Mouse (Mus musculus) kidney, embryonic 16.5 days (tissue): ENCODE measurements around the gene Rela. TPM values are rescaled to one million over a fixed set of nuclear protein-coding genes. Genes with fewer than 3 reads are reported as not detected.
"Not testable (repeated sequence)": the region's sequence is repeated elsewhere in the genome, so short reads cannot be mapped to it uniquely, and the experiment has no call there.

Experiments used
- ATAC-seq: fragments of 200-750 bp; cut with Nextera tagmentation; 2 replicates; pipeline ENCODE4 v1.8.0; 2017; ENCODE audit warnings: moderate TSS enrichment; ENCODE audit not compliant: low FRiP score, low TSS enrichment
- H3K27ac ChIP-seq: fragments of 300-500 bp; sonication (generic); 2 replicates; pipeline ENCODE4 v1.5.1; 2014; ENCODE audit warnings: low read length
- H3K27me3 ChIP-seq: fragments of 300-500 bp; sonication (generic); 2 replicates; pipeline ENCODE4 v1.6.1; 2014; ENCODE audit warnings: low read length, control low read depth, mixed read lengths; ENCODE audit not compliant: insufficient read depth
- H3K36me3 ChIP-seq: fragments of 300-500 bp; sonication (generic); 2 replicates; pipeline ENCODE4 v1.6.1; 2014; ENCODE audit warnings: low read length, control low read depth, mixed read lengths; ENCODE audit not compliant: insufficient read depth
- H3K4me1 ChIP-seq: fragments of 300-500 bp; sonication (generic); 2 replicates; pipeline ENCODE4 v1.6.1; 2014; ENCODE audit warnings: low read length, control low read depth, mixed read lengths; ENCODE audit not compliant: insufficient read depth
- H3K4me2 ChIP-seq: fragments of 300-500 bp; sonication (generic); replicated peaks from 2 replicates; pipeline ENCODE4 v1.6.1; 2014; ENCODE audit warnings: low read depth, low read length
- H3K4me3 ChIP-seq: fragments of 300-500 bp; sonication (generic); 2 replicates; pipeline ENCODE4 v1.5.1; 2014; ENCODE audit warnings: mild to moderate bottlenecking, low read length
- H3K9ac ChIP-seq: fragments of 300-500 bp; sonication (generic); replicated peaks from 2 replicates; pipeline ENCODE4 v1.6.1; 2014; ENCODE audit warnings: low read length
- H3K9me3 ChIP-seq: fragments of 300-500 bp; sonication (generic); 2 replicates; pipeline ENCODE4 v1.6.1; 2016; ENCODE audit warnings: low read length, control low read depth
- WGBS: fragments of 180-500 bp; shearing (Covaris S2); extraction: QIAGEN DNeasy Blood & Tissue Kit; methylation state at CpG from one replicate; pipeline ENCODE4 v1.1.7; 2014; 5-methylcytosine and 5-hydroxymethylcytosine counted together
- polyA plus RNA-seq: library from polyadenylated mRNA; unstranded; fragments of >200 nt; fragmentation: Nextera tagmentation; extraction: Ambion mirVana; gene quantifications from 2 replicates; pipeline ENCODE4 v1.2.1, GENCODE M21; 2015

The Rela gene
- polyA plus RNA-seq, 1 experiment from 2014 or later = 56.9 TPM

DNA sequence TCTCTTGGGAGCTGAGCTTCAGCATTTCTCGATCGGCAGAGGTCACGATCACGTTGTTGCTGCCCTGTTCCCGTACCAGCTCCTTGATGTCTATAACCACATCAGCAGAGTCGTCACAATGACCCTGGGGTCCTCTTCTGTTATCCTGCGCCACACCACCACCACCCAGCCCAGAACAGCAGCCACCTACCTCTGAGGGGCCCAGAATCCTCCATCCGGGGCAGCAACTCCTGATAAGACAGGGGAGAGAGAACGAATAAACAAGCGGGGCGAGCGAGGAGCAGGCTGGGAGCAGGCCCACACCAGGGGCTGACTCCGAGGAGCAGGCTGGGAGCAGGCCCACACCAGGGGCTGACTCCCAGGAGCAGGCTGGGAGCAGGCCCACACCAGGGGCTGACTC, 49.2 kb downstream of the Rela start:
- Histone ChIP-seq H3K9ac (no peak overlapping the region), H3K4me1 (peaks cover 24% of the 10 kb centered on the region), H3K36me3 (peaks cover 46% of the 10 kb centered on the region), H3K4me2 (no peak overlapping the region), H3K4me3 (no peak overlapping the region), H3K9me3 (no peaks in the 10 kb centered on the region), H3K27ac (no peak overlapping the region), H3K27me3 (no peaks in the 10 kb centered on the region)
- no peak for ATAC-seq
- WGBS = 92% methylated on average over 13 of the region's 13 CpGs

DNA sequence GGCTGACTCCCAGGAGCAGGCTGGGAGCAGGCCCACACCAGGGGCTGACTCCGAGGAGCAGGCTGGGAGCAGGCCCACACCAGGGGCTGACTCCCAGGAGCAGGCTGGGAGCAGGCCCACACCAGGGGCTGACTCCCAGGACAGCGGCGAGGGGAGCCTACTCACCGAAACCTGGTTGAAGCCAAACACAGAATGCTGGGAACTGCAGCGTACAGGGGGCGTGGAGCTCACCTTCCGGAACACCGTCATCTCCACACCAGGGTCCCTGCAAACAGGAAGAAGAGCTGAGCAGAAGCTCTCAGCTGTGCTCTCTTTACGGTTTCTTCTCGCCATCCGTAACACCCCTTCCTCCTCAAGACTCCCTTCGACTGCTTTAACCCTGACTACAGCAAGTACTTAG, 49.7 kb downstream of the Rela start:
- not testable (repeated sequence) for H3K4me2 ChIP-seq, H3K9me3 ChIP-seq, H3K4me3 ChIP-seq, H3K27me3 ChIP-seq, ATAC-seq, H3K27ac ChIP-seq
- Histone ChIP-seq H3K36me3 (peaks cover 48% of the 10 kb centered on the region), H3K4me1 (peaks cover 29% of the 10 kb centered on the region), H3K9ac (0 out of 2 replicates have a peak overlapping the region, but pooled peaks have one; percentile 86)
- WGBS = 86% methylated on average over 12 of the region's 12 CpGs

DNA sequence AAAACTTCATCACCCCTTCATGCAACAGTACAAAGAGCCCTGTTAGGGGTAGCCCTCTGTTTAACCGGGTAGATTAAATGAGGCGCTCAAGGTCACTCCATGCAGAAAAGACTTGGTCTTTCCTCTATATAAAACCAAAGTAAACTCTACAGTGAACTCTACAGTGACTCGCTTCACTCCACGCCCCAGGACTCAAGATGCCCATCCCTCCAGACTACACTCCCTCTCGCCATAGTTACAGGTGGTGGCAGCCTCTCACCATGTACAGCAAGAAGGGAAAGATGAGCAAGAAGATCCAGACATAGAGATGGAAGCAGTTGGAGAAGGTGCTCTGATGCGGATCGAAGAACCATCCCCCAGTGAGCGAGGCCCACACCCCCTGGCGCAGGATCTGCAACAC, 50.5 kb downstream of the Rela start:
- Histone ChIP-seq H3K4me2 (peak overlapping the region; percentile 98), H3K4me1 (peaks cover 37% of the 10 kb centered on the region), H3K27me3 (no peaks in the 10 kb centered on the region), H3K36me3 (peaks cover 42% of the 10 kb centered on the region), H3K9me3 (no peaks in the 10 kb centered on the region), H3K4me3 (peak overlapping the region; percentile 89), H3K27ac (peak overlapping the region; percentile 98), H3K9ac (peak overlapping the region; percentile 86)
- WGBS = 12% methylated on average over 9 of the region's 9 CpGs
- ATAC-seq = no peak

DNA sequence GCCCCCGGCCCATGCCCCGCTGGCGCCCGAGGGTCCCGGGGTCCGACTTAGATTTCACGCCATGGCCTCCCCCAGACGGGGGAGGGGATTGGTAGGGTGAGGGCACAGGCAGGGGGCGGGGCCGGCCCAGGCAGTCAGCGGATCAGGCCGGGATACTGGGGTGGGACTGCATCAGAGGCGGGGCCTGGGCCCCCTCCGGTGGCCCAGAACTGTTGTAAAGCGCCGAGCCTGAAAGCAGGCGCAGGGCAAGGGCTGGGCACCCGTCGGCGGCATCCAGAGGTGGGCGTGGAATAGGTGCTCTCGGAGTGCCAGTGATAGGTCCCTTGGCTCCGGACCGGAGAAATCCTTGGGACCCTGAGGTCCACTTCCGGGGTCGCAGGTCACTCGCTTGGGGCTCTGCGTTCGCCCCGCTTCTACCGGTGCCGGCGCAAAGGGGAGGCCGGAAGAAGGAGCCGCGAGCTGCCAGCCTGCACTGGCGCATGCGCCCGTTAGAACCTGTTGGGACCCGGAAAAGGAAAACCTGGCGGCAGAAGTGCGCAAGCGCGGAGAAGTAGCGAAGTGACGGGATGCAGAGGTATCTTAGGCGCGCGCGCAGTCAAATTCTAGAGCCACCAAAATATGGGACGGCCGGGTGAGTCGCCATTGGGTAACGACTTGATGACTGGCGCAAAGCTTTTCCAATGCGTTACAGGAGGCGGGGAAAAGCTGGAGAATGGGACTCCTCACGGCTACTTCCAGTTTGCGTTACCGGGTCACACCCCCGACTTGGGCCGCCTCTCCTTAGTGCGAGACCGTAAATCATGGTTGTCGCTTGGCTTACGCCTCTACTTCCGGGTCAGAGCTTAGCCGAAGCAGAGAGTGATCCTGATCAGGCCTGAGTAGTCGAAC, 51.2 kb downstream of the Rela start, which contains the start of the genes Map3k11 and Pcnx3:
Map3k11 (plus strand) TSS at position 543 of the 888 bp plus-strand sequence.
Pcnx3 (minus strand) TSS at position 709 of the 888 bp plus-strand sequence.
- peak within 1 kb of the TSS; percentile 98 for H3K27ac ChIP-seq
- H3K4me1 ChIP-seq = peaks cover 44% of the 10 kb centered on the region
- H3K9me3 ChIP-seq = no peaks in the 10 kb centered on the region
- ATAC-seq = peak; percentile 91
- H3K36me3 ChIP-seq = peaks cover 41% of the 10 kb centered on the region
- peak within 1 kb of the TSS; percentile 98 for H3K4me2 ChIP-seq
- under 1% methylated on average over 69 of the region's 69 CpGs for WGBS
- H3K9ac ChIP-seq = peak within 1 kb of the TSS; percentile 86
- H3K4me3 ChIP-seq = peak within 1 kb of the TSS; percentile 89
- no peaks in the 10 kb centered on the region for H3K27me3 ChIP-seq

GRCm38 (mm10) chr19:5689088-5689428, 51.8 kb downstream of the Rela start:
- WGBS = under 1% methylated on average over 7 of the region's 7 CpGs
- Histone ChIP-seq H3K36me3 (peaks cover 42% of the 10 kb centered on the region), H3K4me2 (peak overlapping the region; percentile 98), H3K27ac (peak overlapping the region; percentile 98), H3K4me1 (peaks cover 49% of the 10 kb centered on the region), H3K27me3 (no peaks in the 10 kb centered on the region), H3K9ac (peak overlapping the region; percentile 85), H3K9me3 (no peaks in the 10 kb centered on the region), H3K4me3 (peak overlapping the region; percentile 89)
- ATAC-seq = no peak

- H3K9ac ChIP-seq = peak overlapping the region; percentile 85
- 4% methylated on average over 40 of the region's 42 CpGs for WGBS
- peak overlapping the region; percentile 89 for H3K4me3 ChIP-seq
- ATAC-seq = peak; percentile 67
- peak overlapping the region; percentile 98 for H3K4me2 ChIP-seq
- H3K9me3 ChIP-seq = no peaks in the 10 kb centered on the region
- no peaks in the 10 kb centered on the region for H3K27me3 ChIP-seq
- peaks cover 35% of the 10 kb centered on the region for H3K36me3 ChIP-seq
- peak overlapping the region; percentile 98 for H3K27ac ChIP-seq
- H3K4me1 ChIP-seq = peaks cover 49% of the 10 kb centered on the region
These were observed 52.5 kb downstream of the Rela start for GRCm38 (mm10) chr19:5689565-5690342.

GRCm38 (mm10) chr19:5690343-5690735, 53.1 kb downstream of the Rela start:
- WGBS = 44% methylated on average over 15 of the region's 15 CpGs
- H3K4me2 ChIP-seq = peak overlapping the region; percentile 98
- peak overlapping the region; percentile 85 for H3K9ac ChIP-seq
- H3K4me3 ChIP-seq = peak overlapping the region; percentile 89
- no peak for ATAC-seq
- H3K36me3 ChIP-seq = peaks cover 33% of the 10 kb centered on the region
- peaks cover 49% of the 10 kb centered on the region for H3K4me1 ChIP-seq
- no peaks in the 10 kb centered on the region for H3K27me3 ChIP-seq
- peak overlapping the region; percentile 98 for H3K27ac ChIP-seq
- no peaks in the 10 kb centered on the region for H3K9me3 ChIP-seq

DNA sequence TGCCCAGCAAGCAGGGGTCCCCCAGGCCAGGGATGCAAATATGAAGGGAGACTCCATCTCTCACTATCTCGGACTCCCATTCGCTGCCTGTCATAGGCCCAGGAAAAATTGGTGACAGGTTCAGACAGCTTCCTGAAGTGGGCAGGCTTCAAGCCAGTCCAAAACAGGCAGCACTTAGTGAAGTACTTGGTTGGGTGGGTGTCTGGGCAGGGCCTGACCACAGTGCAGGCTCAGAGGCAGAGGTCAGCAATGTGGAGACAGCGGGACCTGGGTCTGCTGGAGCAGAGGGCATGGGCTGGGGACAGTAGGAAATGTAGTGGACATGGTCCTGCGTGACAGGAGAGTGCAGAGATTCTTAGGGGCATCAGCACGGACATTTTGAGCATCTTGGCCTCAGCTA, 54.3 kb downstream of the Rela start:
- Histone ChIP-seq H3K4me3 (peak overlapping the region; percentile 89), H3K27ac (peak overlapping the region; percentile 81), H3K9me3 (no peaks in the 10 kb centered on the region), H3K27me3 (no peaks in the 10 kb centered on the region), H3K36me3 (peaks cover 34% of the 10 kb centered on the region), H3K9ac (peak overlapping the region; percentile 85), H3K4me1 (peaks cover 53% of the 10 kb centered on the region), H3K4me2 (peak overlapping the region; percentile 98)
- ATAC-seq = no peak
- WGBS = 68% methylated on average over 5 of the region's 5 CpGs

DNA sequence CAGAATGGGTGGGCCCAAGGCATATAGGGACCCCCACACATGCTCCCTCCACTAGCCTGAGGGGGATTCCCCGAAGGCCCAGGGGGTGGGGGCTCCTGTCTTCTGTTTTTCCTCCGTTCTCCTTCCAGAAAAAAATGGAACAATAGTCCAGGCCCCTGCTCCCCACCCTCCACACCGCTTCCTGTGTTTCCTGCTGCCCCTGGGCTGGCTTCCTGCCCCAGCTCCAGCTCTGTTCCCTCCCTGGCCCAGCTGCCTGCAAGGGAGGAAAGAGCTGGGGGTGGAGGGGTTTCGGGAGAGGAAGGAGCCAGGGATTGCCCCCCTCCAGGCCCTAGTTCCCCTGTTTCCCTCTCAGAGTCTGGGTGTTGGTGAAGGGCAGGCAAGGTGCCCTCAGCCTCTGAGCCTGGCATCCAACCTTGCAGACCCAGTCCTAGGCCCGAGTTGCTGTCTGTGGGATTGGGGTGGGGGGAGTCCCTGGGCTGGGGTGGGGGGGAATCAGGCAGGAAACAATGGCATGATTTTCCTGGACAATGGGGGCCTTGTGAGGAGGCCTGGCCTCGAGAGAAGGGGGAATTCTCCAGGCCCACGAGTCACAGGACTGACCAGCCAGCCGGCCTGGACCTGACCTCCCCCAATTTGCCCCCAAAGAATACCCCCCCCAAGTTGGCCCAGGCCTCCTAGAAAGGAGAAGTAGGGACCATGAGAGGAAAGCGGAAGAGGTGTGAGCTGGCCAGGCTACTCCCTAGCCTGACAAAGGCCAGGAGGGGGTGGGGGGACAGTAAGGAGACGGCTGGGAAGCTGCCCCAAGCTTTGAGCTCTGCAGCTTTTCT, 55.0 kb downstream of the Rela start:
- ATAC-seq = no peak
- WGBS = 44% methylated on average over 10 of the region's 10 CpGs
- Histone ChIP-seq H3K9me3 (no peaks in the 10 kb centered on the region), H3K4me3 (peak overlapping the region; percentile 89), H3K9ac (peak overlapping the region; percentile 85), H3K4me1 (peaks cover 51% of the 10 kb centered on the region), H3K27me3 (no peaks in the 10 kb centered on the region), H3K4me2 (peak overlapping the region; percentile 98), H3K36me3 (peaks cover 39% of the 10 kb centered on the region), H3K27ac (peak overlapping the region; percentile 81)
